Mouse (Mus musculus) lung, postnatal 36 days (tissue): ENCODE results near the gene Olfr1555-ps1.
"Not testable (repeated sequence)": the region's sequence is repeated elsewhere in the genome, so short reads cannot be mapped to it uniquely, and the experiment has no call there.

Source experiments
- DNase-seq: peaks from one replicate; pipeline ENCODE4 v3.0.0; 2022; ENCODE audit warnings: mixed read lengths

Gene Olfr1555-ps1

GRCm38 (mm10) chr19:12170062-12170599 is at the start of gene Olfr1555-ps1:
Gene Olfr1555-ps1, minus strand, starts transcription at chr19:12170112.
- not testable (repeated sequence) for DNase-seq

DNA sequence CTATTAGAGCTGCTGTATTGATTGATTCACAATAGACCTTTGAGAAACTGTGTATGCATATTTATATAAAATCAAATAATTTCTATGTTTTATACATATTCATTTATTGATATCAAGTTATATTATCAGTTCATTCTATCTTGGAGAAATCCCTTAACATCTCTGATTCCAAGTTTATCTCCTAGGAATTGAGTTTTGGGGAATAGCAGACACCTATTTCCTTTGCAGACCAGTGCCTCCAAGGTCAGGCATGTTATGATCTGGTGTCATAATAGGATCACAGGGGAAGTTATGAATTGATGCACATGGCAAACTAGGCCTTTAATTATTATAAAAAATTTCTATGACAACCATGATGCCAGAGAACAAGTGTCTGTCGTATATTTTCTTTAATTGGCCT is 30.4 kb upstream of the Olfr1555-ps1 start, which contains the start of gene Olfr1431:
Gene Olfr1431, plus strand, starts transcription at position 301 of the 400 bp plus-strand sequence.
- no peak for DNase-seq

GRCm38 (mm10) chr19:12199076-12199475 is 29.2 kb upstream of the Olfr1555-ps1 start:
- DNase-seq = not testable (repeated sequence)

- DNase-seq = not testable (repeated sequence)
Measured at GRCm38 (mm10) chr19:12175431-12175830, 5.5 kb upstream of the Olfr1555-ps1 start.

- no peak for DNase-seq
Measured at GRCm38 (mm10) chr19:12145452-12145851, 24.5 kb downstream of the Olfr1555-ps1 start.

GRCm38 (mm10) chr19:12143356-12143755 is 26.6 kb downstream of the Olfr1555-ps1 start:
- no peak for DNase-seq

- DNase-seq = peak; percentile 20
Measured at GRCm38 (mm10) chr19:12134289-12134688, 35.6 kb downstream of the Olfr1555-ps1 start.

- DNase-seq = no peak
Measured at GRCm38 (mm10) chr19:12123103-12123502, 46.8 kb downstream of the Olfr1555-ps1 start, which contains the start of gene Olfr76. Gene Olfr76, minus strand, starts transcription at chr19:12123203.

DNA sequence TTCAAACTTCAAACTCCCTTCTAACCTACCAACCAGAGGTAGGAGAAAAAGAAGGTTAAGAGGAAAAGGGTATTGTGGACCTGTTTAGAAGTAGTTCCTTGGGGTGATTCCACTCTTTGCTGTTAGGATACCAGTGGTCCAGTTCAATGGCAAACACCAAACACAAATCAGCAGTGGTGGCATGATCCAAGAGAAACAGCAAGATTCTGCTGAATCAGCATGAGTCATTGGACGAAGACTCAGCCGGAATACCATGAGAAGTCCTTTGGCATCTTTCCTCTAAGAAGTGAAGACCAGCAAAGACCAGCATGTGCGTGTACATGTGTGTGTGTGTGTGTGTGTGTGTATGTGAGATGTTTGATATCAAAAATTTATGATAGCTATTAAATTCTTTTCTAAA is 53.4 kb downstream of the Olfr1555-ps1 start:
- no peak for DNase-seq

DNA sequence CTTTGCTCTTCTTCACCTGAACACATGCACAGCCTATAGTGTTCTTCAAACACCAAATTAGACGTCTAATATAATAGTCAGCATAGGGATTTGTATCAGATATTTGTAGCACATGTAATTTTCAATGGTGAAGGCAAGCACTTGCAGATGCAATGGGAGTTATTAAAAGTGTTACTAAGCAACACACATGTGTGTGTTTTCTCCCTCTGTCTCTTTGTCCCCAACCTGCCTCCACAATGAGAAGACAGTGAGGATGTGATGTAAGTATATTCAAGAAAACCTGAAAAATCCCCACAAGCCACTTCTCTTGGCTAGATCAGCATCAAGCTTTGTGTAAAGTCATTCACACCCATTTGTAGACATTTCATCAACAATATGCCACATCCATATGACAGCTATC is 54.1 kb downstream of the Olfr1555-ps1 start, which contains the start of gene Olfr1428:
Gene Olfr1428, minus strand, starts transcription at position 101 of the 400 bp plus-strand sequence.
- DNase-seq = no peak
